Mouse (Mus musculus) frontal cortex, adult 2 months (tissue): ENCODE measurements at regions not wholly inside any gene's neighbourhood (a gene's known extent, or its start where the extent isn't known, plus 50 kb on each side); places are given as distances from the start of the nearest gene placed in this dataset.

ENCODE experiments used
- DNase-seq, 2 experiments: peaks; one replicate each; pipeline ENCODE4 v3.0.0; 2022; ENCODE audit warnings: low spot score in 1 of 2; ENCODE audit errors: extremely low spot score in 1 of 2

DNA sequence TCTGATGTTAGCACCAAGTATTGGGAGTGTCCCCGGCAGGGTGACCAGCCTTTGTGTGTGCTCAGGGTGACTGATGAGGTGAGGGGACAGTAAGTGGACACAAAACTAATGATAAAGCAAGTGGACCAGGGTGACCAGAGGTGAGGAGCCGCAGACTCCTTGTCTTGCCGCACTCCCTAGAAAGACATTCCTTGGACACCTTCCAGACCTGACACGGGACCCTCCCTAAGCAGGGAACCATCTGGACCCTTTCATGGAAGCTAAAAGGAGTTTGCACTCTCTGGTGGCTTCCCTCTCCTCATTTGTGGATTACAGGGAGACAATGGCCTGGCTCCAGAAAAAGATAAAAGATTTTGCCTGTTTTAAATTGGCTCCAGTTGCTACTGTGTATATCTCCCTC lies 230.7 kb downstream of the Gm12728 start:
- DNase-seq = no peak

DNA sequence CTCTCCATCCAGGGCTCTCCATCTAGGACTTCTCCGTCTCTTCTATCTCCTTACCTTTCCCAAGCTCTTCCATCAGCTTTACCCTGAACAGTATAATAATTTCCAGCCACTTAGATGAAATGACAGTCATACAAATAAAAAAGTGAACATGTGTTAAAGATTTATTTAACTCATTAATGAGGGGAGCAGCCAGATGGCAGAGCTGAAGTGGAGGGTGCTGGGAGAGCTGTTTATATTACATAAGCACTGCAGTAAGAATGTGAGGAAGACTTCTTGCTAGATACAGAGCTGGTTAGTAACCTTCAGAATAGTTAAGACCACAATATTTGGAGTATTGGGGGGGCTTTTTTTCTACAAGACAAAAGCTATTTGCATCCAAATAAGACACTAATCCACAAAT lies 234.9 kb downstream of the Gm12728 start:
- DNase-seq = peak in 1 of 2 experiments; percentile 8

DNA sequence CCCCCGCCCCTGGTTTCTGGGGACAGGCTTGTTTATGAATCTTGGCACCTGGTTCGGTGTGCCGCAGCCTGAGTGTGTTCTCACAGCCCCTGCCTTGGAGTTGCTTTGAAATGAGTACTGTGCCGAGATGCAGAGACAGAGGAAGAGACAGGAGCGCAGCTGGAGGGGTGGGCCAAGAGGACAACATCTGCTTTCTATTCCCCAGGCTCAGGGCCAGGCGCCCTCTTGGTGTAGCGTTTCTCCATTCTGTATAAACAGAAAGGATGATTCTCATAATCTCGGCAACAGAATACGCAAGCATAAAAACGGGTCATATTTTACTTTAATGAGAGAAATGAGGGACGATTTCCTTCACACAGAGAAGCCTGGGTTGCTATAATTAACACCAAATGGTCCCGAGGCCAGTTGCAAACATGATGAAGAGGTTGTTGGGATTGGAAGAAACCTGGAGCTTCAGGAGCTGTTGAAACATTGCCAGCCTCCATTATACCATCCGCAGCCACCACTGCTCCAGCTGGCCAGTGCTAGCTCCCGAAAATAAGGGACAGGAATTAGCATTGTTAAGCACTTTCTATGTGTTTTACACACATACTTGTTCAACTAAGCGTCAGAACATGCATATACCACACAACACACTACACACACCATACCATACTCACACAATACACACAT lies 236.4 kb downstream of the Gm12728 start:
- peak in 1 of 2 experiments; percentile 9 for DNase-seq

DNA sequence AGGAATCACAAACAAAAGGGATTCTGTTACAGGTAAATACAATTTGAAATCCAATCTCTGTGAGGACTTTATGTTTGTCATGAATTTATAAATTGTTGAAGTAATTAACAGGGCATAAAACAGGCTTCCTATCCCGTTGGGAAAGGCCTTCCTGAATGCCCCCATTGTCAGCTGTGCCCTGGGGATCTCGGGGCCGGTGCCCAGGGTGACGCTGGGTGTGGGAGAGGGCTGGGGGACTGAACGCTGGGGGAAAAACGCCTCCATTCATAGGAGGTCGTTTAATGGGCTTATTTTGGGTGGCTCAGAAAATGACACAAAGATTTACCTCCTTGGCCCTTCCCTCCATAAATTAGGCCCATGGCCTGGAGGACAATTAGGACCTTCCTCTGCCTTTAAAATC lies 250.7 kb downstream of the Gm12728 start:
- DNase-seq = no peak

DNA sequence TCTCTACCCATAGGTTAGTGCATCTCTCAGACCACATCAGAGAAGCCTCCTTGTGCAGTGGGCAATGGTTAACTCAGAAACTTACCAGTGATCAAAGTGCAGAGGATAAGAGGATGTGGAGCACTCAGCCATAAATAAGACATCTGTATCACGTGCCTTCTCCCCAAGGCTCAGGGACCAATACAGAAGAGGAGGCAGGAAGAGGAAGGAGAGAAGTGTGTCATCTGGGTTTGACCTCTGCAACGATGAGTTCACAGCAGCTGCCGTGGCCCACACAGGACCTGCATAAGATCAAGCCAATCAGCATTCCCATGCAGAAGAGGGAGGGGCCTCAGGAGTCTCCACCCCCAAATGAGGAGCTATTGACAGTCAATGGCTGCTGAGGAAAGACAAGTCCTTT lies 252.8 kb downstream of the Gm12728 start:
- DNase-seq = no peak

DNA sequence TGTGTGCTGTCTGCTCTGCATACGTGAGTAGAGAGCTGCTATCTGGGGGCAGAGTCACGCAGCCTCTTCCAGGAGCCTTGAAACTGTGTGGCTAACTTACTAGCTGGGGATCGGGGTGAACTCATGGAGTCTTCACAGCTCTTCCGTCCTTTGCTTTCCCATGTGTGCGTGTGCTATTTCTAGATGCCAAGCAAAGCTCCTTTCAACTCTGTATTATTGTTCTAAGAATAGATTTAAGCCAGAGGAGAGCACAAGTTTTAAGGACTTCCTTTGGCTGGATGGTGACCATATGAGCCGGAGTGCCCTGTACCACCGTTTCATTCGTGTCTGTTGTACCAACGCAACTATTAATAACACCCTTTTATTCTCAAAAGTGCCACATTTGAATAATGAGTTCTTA lies 254.0 kb downstream of the Gm12728 start:
- no peak for DNase-seq

DNA sequence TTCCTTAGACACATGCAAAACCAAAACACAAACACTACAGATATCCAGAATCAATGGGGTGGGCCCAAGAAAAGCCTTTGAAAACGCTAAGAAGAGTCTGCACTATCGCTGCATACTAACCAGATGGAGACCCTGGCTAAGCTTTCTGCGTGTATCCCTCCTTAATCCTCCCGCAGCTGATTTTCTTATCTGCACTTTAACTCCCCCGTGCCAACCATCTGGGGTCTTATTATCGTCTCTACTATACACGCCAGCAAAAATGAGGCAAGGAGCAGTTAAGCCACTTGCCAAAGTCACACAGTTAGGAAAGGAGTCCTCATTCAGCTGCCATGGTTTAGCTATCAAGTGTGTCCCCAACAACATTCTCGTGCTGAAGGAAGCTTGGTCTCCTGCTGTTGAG lies 258.4 kb downstream of the Gm12728 start:
- no peak for DNase-seq

DNA sequence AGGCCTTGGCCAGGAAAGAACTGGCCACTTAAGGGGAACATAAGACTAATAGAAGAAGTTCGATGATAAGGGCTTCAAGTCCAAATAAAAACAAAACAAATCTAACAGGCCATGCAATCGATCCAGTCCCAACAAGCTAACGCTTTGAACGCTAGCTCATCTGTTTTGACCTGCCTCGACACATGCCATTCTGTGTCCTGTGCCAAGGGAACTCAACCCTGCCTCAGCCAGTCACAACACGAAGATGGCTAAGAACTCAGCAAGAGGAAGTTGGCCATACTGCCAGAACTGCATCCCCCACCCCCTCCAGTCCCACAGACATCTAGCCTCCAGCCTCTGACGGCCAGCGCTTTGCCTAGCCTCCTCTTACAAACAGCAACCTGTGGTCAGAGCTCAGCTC lies 259.1 kb downstream of the Gm12728 start:
- DNase-seq = no peak

DNA sequence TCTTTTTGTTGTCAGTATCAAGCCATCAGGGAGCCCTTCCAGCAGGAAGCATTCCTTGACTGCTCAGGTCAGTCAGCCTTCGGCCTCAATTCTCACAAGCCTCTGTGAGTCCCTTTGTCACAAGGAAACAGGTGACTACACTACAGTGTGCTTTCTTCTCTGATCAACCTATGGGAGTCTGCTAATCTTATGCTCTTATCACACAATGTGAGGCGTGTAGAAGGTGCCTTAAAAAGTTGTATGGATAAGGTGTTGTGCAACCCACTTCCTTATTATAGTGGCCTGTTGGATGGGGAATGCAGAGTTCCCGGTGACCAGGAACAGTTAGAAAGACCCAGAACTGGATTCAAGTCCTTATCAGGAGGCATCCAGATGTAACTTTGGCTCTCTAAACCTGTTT lies 260.2 kb downstream of the Gm12728 start:
- DNase-seq = no peak

DNA sequence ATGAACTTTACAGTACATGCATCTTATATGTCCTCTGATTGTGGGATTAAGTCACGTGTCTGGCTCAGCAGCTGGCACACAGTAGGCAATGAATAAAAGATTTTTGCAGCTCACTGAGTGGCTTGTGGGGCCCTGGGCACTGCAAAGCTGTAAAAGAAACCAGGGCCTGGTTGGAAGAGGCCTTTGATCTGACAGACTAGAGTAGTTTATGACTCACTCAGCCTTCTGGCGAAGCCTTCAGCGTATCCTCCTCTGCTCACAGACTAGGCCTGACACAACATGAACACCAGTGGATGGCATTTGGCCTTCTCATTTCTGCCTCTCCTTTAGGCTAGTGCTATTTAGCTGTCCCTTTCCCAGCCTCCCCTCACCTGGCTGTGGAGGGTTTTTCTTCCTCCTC lies 260.6 kb downstream of the Gm12728 start:
- no peak for DNase-seq

DNA sequence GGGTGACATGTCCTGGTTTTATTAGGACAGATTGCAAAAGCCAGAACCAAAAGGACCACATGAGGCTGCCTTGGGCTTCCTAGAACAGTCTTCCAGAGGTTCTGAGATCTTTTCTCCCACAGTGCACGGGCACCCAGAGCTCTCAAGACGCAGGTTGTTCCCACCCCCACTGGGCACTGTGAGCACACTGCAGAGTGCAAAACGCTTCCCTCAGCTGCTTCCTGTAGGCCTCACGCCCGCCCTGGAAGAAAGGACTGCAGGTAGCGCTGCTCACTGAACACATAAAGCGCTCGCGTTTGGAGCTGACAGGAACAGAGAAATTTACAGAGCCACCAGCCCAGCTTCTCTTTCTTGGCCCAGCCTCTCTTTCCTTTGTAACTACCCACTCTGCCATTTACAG lies 262.5 kb upstream of the Usp24 start:
- no peak for DNase-seq

DNA sequence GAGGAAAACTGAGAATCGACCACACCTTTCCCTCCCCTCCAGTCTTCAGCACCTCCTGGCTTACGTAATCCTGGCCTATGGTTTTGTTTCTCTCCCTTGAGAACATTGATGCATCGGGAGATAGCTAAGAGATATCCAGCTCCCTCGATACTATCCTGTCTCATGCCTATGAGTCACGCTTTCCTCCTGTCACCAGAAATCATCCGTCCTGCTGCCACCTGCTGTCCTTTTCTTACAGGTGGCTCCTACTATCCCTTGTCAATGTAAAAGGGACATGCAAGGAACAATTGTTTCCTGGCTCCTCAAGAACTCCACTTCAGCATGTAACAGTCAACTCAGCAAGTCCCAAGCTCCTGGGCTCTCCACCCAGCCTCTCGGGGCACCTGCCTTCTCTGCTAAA lies 261.7 kb upstream of the Usp24 start:
- DNase-seq = peak in 1 of 2 experiments; percentile 7

DNA sequence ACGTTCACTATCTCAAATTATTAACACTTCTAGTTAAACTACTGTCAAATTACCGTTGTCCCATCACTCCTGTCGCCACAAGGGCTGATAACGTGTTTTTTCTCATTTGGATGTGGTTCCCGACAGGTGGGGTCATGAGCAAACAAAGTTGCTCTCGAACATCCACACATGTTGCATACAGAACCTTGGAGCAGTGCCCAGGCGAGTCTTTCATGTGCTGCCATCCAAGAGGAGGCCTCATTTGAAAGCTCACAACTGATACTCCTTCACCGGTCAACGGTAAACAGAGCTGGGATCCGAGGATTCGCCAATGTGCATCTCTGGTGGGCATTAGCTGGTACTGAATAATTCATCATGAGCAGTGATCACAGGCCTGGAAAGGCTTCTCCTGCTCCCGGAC lies 253.4 kb upstream of the Usp24 start:
- DNase-seq = no peak

DNA sequence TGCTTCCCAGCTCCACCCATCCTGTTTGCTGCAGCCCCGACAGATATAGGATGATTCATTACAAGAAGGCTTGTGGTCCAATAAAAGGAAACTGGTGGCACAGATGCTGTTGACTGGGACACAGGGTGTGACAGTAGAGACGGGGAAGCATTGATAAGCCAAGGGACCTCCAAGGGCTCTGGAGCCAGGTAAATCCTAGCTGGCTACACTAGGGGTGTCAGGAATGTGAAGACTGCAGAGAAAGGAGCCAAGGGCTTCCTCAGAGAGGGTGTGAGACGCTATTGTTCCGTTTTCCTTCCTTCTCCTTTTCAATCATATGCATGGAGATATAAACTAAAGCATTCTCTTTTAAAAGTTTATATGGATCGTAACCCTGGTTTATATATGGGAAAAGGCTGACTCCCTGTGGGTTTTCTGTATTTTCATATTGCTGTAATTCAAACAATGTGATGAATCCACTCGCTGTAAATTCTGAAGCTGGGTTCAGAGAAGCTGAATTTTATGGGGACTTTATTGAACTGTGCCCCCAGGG lies 252.1 kb upstream of the Usp24 start:
- no peak for DNase-seq

DNA sequence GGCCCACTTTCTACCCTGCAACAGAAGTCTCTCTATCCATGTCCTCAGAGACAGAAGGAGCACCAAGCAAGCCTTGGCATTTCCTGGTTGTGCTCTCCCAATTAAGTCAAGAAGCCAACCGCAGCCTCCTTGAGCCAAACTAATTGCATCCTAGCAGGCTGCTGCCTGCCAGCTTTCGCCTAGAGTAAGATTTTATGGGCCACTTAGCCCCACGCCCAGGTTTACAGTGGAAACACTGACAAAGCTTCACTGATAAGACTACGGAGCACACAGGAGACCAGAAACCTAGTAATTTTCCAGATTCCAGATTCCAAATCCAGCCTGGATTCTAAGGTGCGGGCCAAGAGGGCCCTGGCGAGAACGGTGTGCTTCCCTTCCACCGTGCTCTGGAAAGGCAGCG lies 249.0 kb upstream of the Usp24 start:
- no peak for DNase-seq

DNA sequence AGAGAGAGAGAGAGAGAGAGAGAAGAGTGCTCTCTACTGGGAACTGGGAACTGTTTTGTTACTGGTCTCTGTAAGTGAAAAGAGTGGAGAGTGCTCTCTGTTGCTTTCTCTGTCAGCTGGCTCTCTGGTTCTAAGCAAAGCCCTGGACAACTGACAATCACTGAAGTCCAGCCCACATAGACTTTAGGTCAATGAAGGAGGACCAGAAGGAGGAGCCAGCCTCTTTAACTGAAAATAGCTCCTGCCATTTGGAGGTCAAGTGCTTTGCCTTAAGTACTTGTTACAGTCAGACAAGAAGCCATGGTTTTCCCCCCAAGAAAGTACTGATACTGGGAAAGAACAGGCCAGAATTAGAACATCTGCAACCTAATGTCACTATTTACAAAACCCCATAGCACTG lies 232.5 kb upstream of the Usp24 start:
- DNase-seq = no peak

DNA sequence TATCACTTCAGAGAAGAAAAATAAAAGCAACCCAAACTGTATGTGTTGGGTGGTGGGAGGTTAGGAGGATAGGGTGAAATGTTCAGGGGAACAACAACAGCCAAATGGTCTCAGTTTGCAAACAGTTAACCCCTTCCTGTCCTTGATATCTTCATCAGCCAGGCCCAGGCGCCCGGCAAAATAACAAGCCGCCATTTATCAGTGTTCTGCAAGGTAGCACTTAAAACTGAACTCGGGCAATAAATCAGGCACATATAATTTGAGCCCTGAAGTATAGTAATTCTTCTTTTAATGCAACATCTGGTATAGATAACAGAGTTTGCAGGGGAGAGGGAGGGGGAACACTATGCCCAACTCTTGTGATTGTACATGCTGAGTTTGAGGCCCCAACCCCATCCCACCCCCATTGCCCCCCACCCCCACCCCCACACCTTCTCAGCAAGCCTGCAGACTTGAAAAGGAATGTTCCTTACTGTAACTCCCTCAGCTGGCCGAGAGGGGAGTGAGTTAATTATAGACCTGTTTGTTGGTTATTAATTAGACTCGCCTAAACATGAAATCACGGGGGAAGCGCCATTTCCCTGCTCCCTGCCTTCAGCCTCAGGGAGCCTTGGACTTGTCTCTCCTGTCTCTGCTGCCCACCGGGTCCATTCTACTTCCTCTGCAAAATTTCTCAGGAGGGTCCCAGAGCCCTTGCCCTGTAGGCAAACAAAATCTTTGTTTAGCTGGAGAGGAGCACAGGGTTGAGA lies 223.9 kb upstream of the Usp24 start:
- DNase-seq = no peak

DNA sequence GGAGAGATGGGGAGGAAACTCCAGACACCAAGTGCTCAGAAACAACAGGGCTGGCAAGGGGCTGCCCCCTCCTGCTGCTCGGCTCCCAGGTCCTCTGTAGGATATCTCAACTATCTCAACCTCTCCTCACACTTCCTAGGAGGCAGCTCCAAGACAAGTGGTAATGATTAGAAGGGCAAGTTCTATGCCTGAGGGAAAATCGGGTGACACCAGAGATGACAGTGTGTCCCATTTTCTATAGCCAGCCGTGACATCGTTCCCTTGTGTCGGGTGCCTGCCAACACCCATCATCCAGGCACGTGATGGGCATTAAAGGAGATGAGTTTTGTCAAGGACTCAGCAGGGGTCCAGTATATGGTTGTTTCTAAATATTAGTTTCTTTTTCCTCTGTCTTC lies 223.3 kb upstream of the Usp24 start:
- DNase-seq = no peak

DNA sequence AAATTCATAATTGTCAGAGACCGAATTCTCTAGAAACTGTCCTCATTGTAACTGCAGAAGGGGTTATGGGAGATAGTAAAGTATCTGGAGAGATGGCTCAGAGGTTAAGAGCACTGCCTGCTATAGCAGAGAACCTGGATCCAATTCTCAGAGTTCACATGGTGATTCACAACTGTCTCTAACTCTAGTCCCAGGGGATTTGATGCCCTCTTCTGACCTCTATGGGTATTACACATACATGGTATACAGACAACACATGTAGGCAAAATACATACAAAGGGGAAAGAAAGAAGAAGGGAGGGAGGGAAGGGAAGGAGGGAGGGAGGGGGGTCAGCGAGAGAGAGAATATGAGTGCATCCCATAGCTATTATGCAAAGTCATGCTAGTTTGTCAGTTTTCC lies 222.8 kb upstream of the Usp24 start:
- DNase-seq = peak in 1 of 2 experiments; percentile 20

DNA sequence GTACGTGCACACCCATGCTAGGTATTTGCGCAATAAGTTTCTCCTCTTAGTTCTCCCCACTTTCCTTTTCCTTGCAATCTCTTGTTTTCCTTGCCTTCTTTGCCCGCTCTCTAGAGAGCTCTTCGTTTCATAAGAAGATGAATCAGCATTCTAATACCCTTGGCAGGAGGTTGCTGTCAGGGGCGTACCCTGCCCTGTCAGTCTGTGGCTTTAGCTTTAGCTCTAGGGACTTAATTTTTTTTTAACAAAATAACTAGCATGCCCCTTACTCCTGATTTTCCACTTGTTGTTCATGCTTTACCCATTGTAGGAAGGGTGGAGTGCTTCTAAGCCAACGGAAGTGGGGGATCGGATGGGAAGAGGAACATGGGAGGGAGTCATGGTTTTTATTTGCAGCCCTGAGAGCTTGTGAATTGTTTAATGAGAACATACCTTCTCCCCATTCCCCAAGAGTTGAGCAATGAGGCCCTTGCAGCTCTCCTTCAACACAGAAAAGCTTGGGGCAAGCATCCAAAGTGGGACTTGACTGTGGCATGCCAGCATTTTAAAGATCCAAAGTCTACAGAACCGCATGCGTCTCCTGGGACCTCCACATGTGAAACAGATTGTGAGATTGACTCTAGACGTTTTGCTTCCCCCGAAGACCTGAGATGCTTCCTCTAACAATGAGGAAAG lies 221.0 kb upstream of the Usp24 start:
- no peak for DNase-seq

DNA sequence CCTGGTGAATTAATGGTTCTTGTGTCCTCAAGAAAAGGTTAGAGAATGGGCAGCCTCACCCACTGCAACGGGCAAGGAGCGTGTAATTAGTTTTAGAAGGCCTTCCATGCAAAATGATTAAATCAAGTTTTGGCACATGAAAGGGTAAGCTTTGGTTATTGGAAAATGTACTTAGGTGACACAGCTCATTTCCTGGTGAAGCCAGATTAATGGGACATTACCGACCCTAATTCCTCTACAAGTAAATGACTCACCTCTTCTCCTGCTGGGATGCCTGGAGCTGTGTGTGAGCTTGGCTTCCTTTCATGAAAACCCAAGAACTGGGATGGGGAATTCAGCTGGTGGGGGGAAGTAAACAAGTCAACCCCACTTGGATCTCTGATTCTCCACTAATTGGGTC lies 219.9 kb upstream of the Usp24 start:
- no peak for DNase-seq

DNA sequence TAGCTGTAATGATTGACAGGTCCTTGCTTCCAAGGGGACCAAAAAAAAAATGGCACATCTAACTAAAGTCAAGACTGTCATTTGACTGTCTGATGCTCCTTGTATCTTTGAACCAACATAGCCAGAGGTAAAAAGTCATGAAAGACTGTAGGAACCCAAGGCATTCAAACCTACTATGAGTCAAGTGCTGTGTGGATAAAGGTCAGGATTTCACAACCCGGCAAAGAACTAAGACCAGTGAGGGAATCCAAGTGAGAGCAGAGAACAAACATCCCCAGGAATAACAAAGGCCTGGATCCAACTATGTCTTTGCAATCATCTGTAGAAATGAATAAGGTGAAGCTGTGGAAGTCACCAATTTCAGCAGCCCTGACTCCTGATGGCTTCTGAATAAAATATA lies 218.2 kb upstream of the Usp24 start:
- no peak for DNase-seq
